Mouse (Mus musculus) spleen, postnatal 10 days (tissue): ENCODE results near the gene Poglut1.

Experiments
- DNase-seq, 2 experiments: peaks; one replicate each; pipeline ENCODE4 v3.0.0; 2021 to 2022; ENCODE audit warnings: low spot score in 2 of 2

Poglut1 gene

GRCm38 (mm10) chr16:38549479-38550396, at the start of gene Poglut1:
Poglut1 (minus strand) TSS chr16:38550258.
- DNase-seq, result peak; percentile 53 to 78

- DNase-seq, result no peak
These were observed 49.1 kb upstream of the Poglut1 start for GRCm38 (mm10) chr16:38598986-38599680.

GRCm38 (mm10) chr16:38596651-38597050, 46.6 kb upstream of the Poglut1 start:
- no peak for DNase-seq

GRCm38 (mm10) chr16:38596099-38596498, 46.0 kb upstream of the Poglut1 start:
- DNase-seq, result no peak

- no peak for DNase-seq
These were observed 44.4 kb upstream of the Poglut1 start for GRCm38 (mm10) chr16:38594435-38594834.

GRCm38 (mm10) chr16:38592946-38593345, 42.9 kb upstream of the Poglut1 start:
- DNase-seq, result no peak

GRCm38 (mm10) chr16:38592026-38592678, 42.1 kb upstream of the Poglut1 start:
- DNase-seq, result no peak

- no peak for DNase-seq
These were observed 41.4 kb upstream of the Poglut1 start for GRCm38 (mm10) chr16:38591506-38591905.

GRCm38 (mm10) chr16:38587572-38587971, 37.5 kb upstream of the Poglut1 start:
- DNase-seq, result no peak

GRCm38 (mm10) chr16:38587163-38587562, 37.1 kb upstream of the Poglut1 start:
- DNase-seq, result no peak

- DNase-seq, result no peak
These were observed 35.1 kb upstream of the Poglut1 start for GRCm38 (mm10) chr16:38585186-38585585.

GRCm38 (mm10) chr16:38584761-38585160, 34.7 kb upstream of the Poglut1 start:
- no peak for DNase-seq

GRCm38 (mm10) chr16:38571481-38571880, 21.4 kb upstream of the Poglut1 start:
- no peak for DNase-seq

- no peak for DNase-seq
These were observed 18.1 kb upstream of the Poglut1 start for GRCm38 (mm10) chr16:38568192-38568591.

GRCm38 (mm10) chr16:38563516-38563915, 13.5 kb upstream of the Poglut1 start:
- DNase-seq, result no peak

GRCm38 (mm10) chr16:38562968-38563327, 12.9 kb upstream of the Poglut1 start:
- DNase-seq, result no peak

- DNase-seq, result peak; percentile 90 to 96
These were observed 12.3 kb upstream of the Poglut1 start for GRCm38 (mm10) chr16:38562131-38562967.

GRCm38 (mm10) chr16:38558221-38558748, 8.2 kb upstream of the Poglut1 start, which contains the start of gene Tmem39a:
Tmem39a (plus strand) TSS chr16:38558698.
- no peak for DNase-seq

- DNase-seq, result no peak
These were observed 5.9 kb upstream of the Poglut1 start for GRCm38 (mm10) chr16:38555988-38556387.

GRCm38 (mm10) chr16:38548000-38548399, 2.1 kb downstream of the Poglut1 start:
- DNase-seq, result no peak
